8 mouse cellular contexts compared by ENCODE assay signal in genomic region chr2:84775241-84775640, GRCm38 (mm10). TPM values are rescaled to one million over a fixed set of nuclear protein-coding genes. Genes with fewer than 3 reads are reported as not detected.
DNase-seq lines count a peak whose midpoint lies in the region; ATAC-seq lines count a peak whose summit lies in the region.

Gene Serping1, minus strand, starts transcription at chr2:84775444.

- H3K36me3 ChIP-seq in forebrain, embryonic 16.5 days (ENCODE audit: control insufficient read depth, insufficient read depth), result no peaks in the 10 kb centered on the region
- no peaks in the 10 kb centered on the region for H3K36me3 ChIP-seq in hindbrain, embryonic 12.5 days

- no peak for DNase-seq in adrenal gland, adult 18-20 months (ENCODE audit: low spot score in 2 of 2)
- no peak for DNase-seq in adrenal gland, adult (ENCODE audit: inconsistent age in 2 of 2, low spot score in 1 of 2)
- DNase-seq in adrenal gland, adult 2 months, result no peak
- peak; percentile 29 for DNase-seq in lung, postnatal 10 days
- DNase-seq in frontal cortex, postnatal 25 days (ENCODE audit: low spot score in 2 of 2), result no peak

- peak within 1 kb of the TSS; percentile 47; the same call in 1 of the 2 replicates for H3K27ac ChIP-seq in forebrain, embryonic 16.5 days (ENCODE audit: low read length)
- H3K27ac ChIP-seq in hindbrain, embryonic 12.5 days, result peak within 1 kb of the TSS; percentile 80

- H3K9ac ChIP-seq in forebrain, embryonic 16.5 days (replicated peaks; ENCODE audit: low read depth, low read length), result peak within 1 kb of the TSS; percentile 59
- H3K9ac ChIP-seq in hindbrain, embryonic 12.5 days, result peak within 1 kb of the TSS; percentile 61

- peaks cover 8% of the 10 kb centered on the region for H3K4me1 ChIP-seq in forebrain, embryonic 16.5 days (replicated peaks; ENCODE audit: control insufficient read depth, insufficient read depth, low read length)
- H3K4me1 ChIP-seq in hindbrain, embryonic 12.5 days, result peaks cover 14% of the 10 kb centered on the region

- peak; percentile 16; the same call in 1 of the 2 replicates for ATAC-seq in forebrain, embryonic 16.5 days
- ATAC-seq in hindbrain, embryonic 12.5 days (ENCODE audit: low FRiP score), result peak; percentile 51
- no peak for ATAC-seq in frontal cortex, adult (ENCODE audit: low TSS enrichment)

- no peaks in the 10 kb centered on the region for H3K27me3 ChIP-seq in forebrain, embryonic 16.5 days (replicated peaks; ENCODE audit: control insufficient read depth, insufficient read depth, low read length)
- H3K27me3 ChIP-seq in hindbrain, embryonic 12.5 days, result no peaks in the 10 kb centered on the region

- H3K9me3 ChIP-seq in forebrain, embryonic 16.5 days (ENCODE audit: control insufficient read depth, low read length), result no peaks in the 10 kb centered on the region
- H3K9me3 ChIP-seq in hindbrain, embryonic 12.5 days (replicated peaks), result no peaks in the 10 kb centered on the region

- H3K4me2 ChIP-seq in forebrain, embryonic 16.5 days (ENCODE audit: low read length), result peak within 1 kb of the TSS; percentile 53
- H3K4me2 ChIP-seq in hindbrain, embryonic 12.5 days (replicated peaks), result peak within 1 kb of the TSS; percentile 61

- WGBS in forebrain, embryonic 16.5 days, result 66% methylated on average over 9 of the region's 9 CpGs
- whole genome bisulfite sequencing in hindbrain, embryonic 12.5 days, result 50% methylated on average over 9 of the region's 9 CpGs

- H3K4me3 ChIP-seq in forebrain, embryonic 16.5 days (replicated peaks; ENCODE audit: low read length), result peak within 1 kb of the TSS; percentile 33
- H3K4me3 ChIP-seq in hindbrain, embryonic 12.5 days, result peak within 1 kb of the TSS; percentile 35

RNA-seq across cellular contexts. Expression of gene Serping1, which starts in this region (rescaled TPM):
- 100 to 1,000 TPM in 1 of 2 experiments, 10 to 100 TPM in 1; 78.6 to 115 TPM for total RNA-seq in adrenal gland, adult 18-20 months (2021)
- 100 to 1,000 TPM in 1 of 2 experiments, 10 to 100 TPM in 1; 91.2 to 127 TPM for total RNA-seq in adrenal gland, adult 2 months (2021)
- polyA plus RNA-seq in adrenal gland, adult 2 months (2012; rRNA removed), result 129 and 154 TPM in 2 replicates
- 25.0 and 26.9 TPM in 2 replicates for polyA plus RNA-seq in forebrain, embryonic 16.5 days (2015; fragmentation: Nextera tagmentation; extraction: Ambion mirVana)
- 35.4 and 43.2 TPM in 2 replicates for polyA plus RNA-seq in hindbrain, embryonic 12.5 days (2016; fragmentation: Nextera tagmentation; extraction: Ambion mirVana)
